Mouse (Mus musculus) myocyte (in vitro differentiated cells): ENCODE measurements around the gene Cacna1e.

ENCODE experiments used
- CEBPB ChIP-seq: IDR thresholded peaks from 2 replicates; pipeline ENCODE4 v1.6.1; 2011; ENCODE audit warnings: mild to moderate bottlenecking, moderate library complexity; ENCODE audit not compliant: poor library complexity, insufficient read depth, severe bottlenecking
- MAX ChIP-seq: IDR thresholded peaks from one replicate; pipeline ENCODE4 v1.6.1; 2011; ENCODE audit warnings: low read depth, mild to moderate bottlenecking, control low read depth
- MYOD1 ChIP-seq, 3 experiments: IDR thresholded peaks; one replicate each; pipeline ENCODE4 v1.6.1; 2011; ENCODE audit warnings: control low read depth in 2 of 3, low read depth in 2 of 3, mild to moderate bottlenecking in 2 of 3, moderate library complexity in 1 of 3; ENCODE audit not compliant: insufficient read length in 2 of 3, control insufficient read depth in 1 of 3
- POLR2A ChIP-seq: IDR thresholded peaks from one replicate; pipeline ENCODE4 v1.6.1; 2011; ENCODE audit warnings: low read depth, mild to moderate bottlenecking, control low read depth, moderate library complexity; ENCODE audit not compliant: insufficient read length

GRCm38 (mm10) chr1:154617743-154618455 lies 266.4 kb downstream of the Cacna1e start:
- TF ChIP-seq POLR2A, result no peak
- no peak for TF ChIP-seq MYOD1 (IDR thresholded peaks at IDR 0.05; ENCODE audit: control insufficient read depth in 1 of 3, insufficient read length in 2 of 3, low read depth in 2 of 3)
- no peak for TF ChIP-seq CEBPB
- TF ChIP-seq MAX, result no peak
